Mouse (Mus musculus) MEL (cell line): Measurements from ENCODE around the gene Cd86. TPM values are rescaled to one million over a fixed set of nuclear protein-coding genes. Genes with fewer than 3 reads are reported as not detected.

Source experiments
- DNase-seq: peaks from one replicate; pipeline ENCODE4 v3.0.0; 2011; ENCODE audit warnings: low read depth, low spot score
- H3K27ac ChIP-seq: 2 replicates; pipeline ENCODE4 v1.5.1; 2012; ENCODE audit warnings: low read depth, mild to moderate bottlenecking, control low read depth, low read length, moderate library complexity; ENCODE audit not compliant: control insufficient read depth
- H3K27me3 ChIP-seq, 2 experiments: fragments of 150-350 bp in 1 of 2; sonication (generic) in 1 of 2; 2 replicates each; pipeline ENCODE4 v1.6.1; 2012; ENCODE audit warnings: low read length in 2 of 2, mild to moderate bottlenecking in 2 of 2, improper control_type of control experiment in 1 of 2, moderate library complexity in 1 of 2; ENCODE audit not compliant: insufficient read depth in 2 of 2, control insufficient read depth in 1 of 2
- H3K36me3 ChIP-seq, 2 experiments: 2 replicates each; pipeline ENCODE4 v1.6.1; 2012 to 2014; ENCODE audit warnings: low read length in 2 of 2, improper control_type of control experiment in 1 of 2, inconsistent platforms in 1 of 2, mild to moderate bottlenecking in 1 of 2; ENCODE audit not compliant: insufficient read depth in 2 of 2, control insufficient read depth in 1 of 2
- H3K4me1 ChIP-seq, 2 experiments: fragments of 150-350 bp in 1 of 2; sonication (generic) in 1 of 2; 2 replicates each; pipeline ENCODE4 v1.6.1; 2012; ENCODE audit warnings: low read length in 2 of 2, improper control_type of control experiment in 1 of 2, mild to moderate bottlenecking in 1 of 2; ENCODE audit not compliant: insufficient read depth in 2 of 2, control insufficient read depth in 1 of 2
- H3K4me3 ChIP-seq, 2 experiments: fragments of 150-350 bp in 1 of 2; sonication (generic) in 1 of 2; 2 replicates each; pipeline ENCODE4 v1.5.1; 2012; ENCODE audit warnings: low read depth in 2 of 2, low read length in 2 of 2, mild to moderate bottlenecking in 2 of 2, moderate library complexity in 2 of 2, control low read depth in 1 of 2, improper control_type of control experiment in 1 of 2; ENCODE audit not compliant: control insufficient read depth in 1 of 2, insufficient read depth in 1 of 2
- H3K79me2 ChIP-seq: 2 replicates; pipeline ENCODE4 v1.6.1; 2012; ENCODE audit warnings: mild to moderate bottlenecking, low read length, moderate library complexity; ENCODE audit not compliant: control insufficient read depth, poor library complexity, insufficient read depth
- H3K9ac ChIP-seq: 2 replicates; pipeline ENCODE4 v1.6.1; 2012; ENCODE audit warnings: low read depth, mild to moderate bottlenecking, control low read depth, low read length, moderate library complexity; ENCODE audit not compliant: control insufficient read depth, poor library complexity, severe bottlenecking
- H3K9me3 ChIP-seq: fragments of 150-350 bp; sonication (generic); replicated peaks from 2 replicates; pipeline ENCODE4 v1.6.1; 2012; ENCODE audit warnings: mild to moderate bottlenecking, low read length, improper control_type of control experiment, moderate library complexity; ENCODE audit not compliant: insufficient read depth
- CHD1 ChIP-seq: IDR thresholded peaks from 2 replicates; pipeline ENCODE4 v1.6.1; 2012; ENCODE audit warnings: low read depth, mild to moderate bottlenecking, inconsistent platforms, low read length, improper control_type of control experiment
- ELF1 ChIP-seq: IDR thresholded peaks from 2 replicates; pipeline ENCODE4 v1.6.1; 2014; ENCODE audit warnings: low read depth, mild to moderate bottlenecking, inconsistent platforms, low read length, improper control_type of control experiment, moderate library complexity
- EP300 ChIP-seq, 2 experiments: IDR thresholded peaks; 2 replicates each; pipeline ENCODE4 v1.6.1; 2011; ENCODE audit warnings: improper control_type of control experiment in 2 of 2, low read length in 2 of 2, low read depth in 1 of 2, mild to moderate bottlenecking in 1 of 2
- ETS1 ChIP-seq: IDR thresholded peaks from 2 replicates; pipeline ENCODE4 v1.6.1; 2012; ENCODE audit warnings: low read depth, mild to moderate bottlenecking, inconsistent platforms, low read length, improper control_type of control experiment, moderate library complexity
- GATA1 ChIP-seq: IDR thresholded peaks from 2 replicates; pipeline ENCODE4 v1.6.1; 2011; ENCODE audit warnings: low read depth, low read length, improper control_type of control experiment
- MYB ChIP-seq: IDR thresholded peaks from 2 replicates; pipeline ENCODE4 v1.6.1; 2011; ENCODE audit warnings: mild to moderate bottlenecking, low read depth, low read length, improper control_type of control experiment
- NELFE ChIP-seq: IDR thresholded peaks from 2 replicates; pipeline ENCODE4 v1.6.1; 2011; ENCODE audit warnings: low read depth, low read length, improper control_type of control experiment
- NRF1 ChIP-seq: IDR thresholded peaks from 2 replicates; pipeline ENCODE4 v1.6.1; 2014; ENCODE audit warnings: low read depth, mild to moderate bottlenecking, inconsistent platforms, low read length, improper control_type of control experiment, moderate library complexity; ENCODE audit not compliant: poor library complexity, insufficient read depth, severe bottlenecking
- POLR2AphosphoS2 ChIP-seq: IDR thresholded peaks from 2 replicates; pipeline ENCODE4 v1.6.1; 2011; ENCODE audit warnings: low read length, improper control_type of control experiment
- RCOR1 ChIP-seq: IDR thresholded peaks from 2 replicates; pipeline ENCODE4 v1.6.1; 2012; ENCODE audit warnings: low read depth, mild to moderate bottlenecking, inconsistent platforms, low read length, improper control_type of control experiment
- SMC3 ChIP-seq: IDR thresholded peaks from 2 replicates; pipeline ENCODE4 v1.6.1; 2011; ENCODE audit warnings: low read depth, low read length, improper control_type of control experiment
- TBP ChIP-seq: IDR thresholded peaks from 2 replicates; pipeline ENCODE4 v1.8.0; 2011; ENCODE audit warnings: low read depth, low read length, improper control_type of control experiment
- TCF12 ChIP-seq: IDR thresholded peaks from 2 replicates; pipeline ENCODE4 v1.6.1; 2014; ENCODE audit warnings: low read depth, mild to moderate bottlenecking, inconsistent platforms, low read length, improper control_type of control experiment, moderate library complexity
- UBTF ChIP-seq: IDR thresholded peaks from 2 replicates; pipeline ENCODE4 v1.6.1; 2012; ENCODE audit warnings: low read depth, mild to moderate bottlenecking, inconsistent platforms, low read length, improper control_type of control experiment, moderate library complexity, borderline replicate concordance; ENCODE audit not compliant: insufficient read depth
- ZMIZ1 ChIP-seq: IDR thresholded peaks from 2 replicates; pipeline ENCODE4 v1.6.1; 2012; ENCODE audit warnings: low read depth, mild to moderate bottlenecking, inconsistent platforms, low read length, improper control_type of control experiment, moderate library complexity
- ZNF384 ChIP-seq: IDR thresholded peaks from 2 replicates; pipeline ENCODE4 v1.6.1; 2012; ENCODE audit warnings: low read depth, mild to moderate bottlenecking, inconsistent platforms, low read length, improper control_type of control experiment
- polyA plus RNA-seq, 2 experiments: library from polyadenylated mRNA; stranded (reverse) in 1 of 2; unstranded in 1 of 2; fragments of >175 nt in 1 of 2; fragments of >200 nt in 1 of 2; gene quantifications; 2 replicates each; pipeline versions ENCODE4 v1.2.1 to v1.2.4; 2012; ENCODE audit warnings: low replicate concordance in 2 of 2, low read depth in 1 of 2; ENCODE audit not compliant: insufficient read length in 2 of 2, insufficient read depth in 1 of 2, missing spikeins in 1 of 2
- total RNA-seq: library from RNA; depleted of rRNA; stranded (reverse); fragments of 300-350 nt; gene quantifications from 2 replicates; pipeline ENCODE4 v1.2.3, GENCODE M21; 2012

Cd86 gene
- total and polyA plus RNA-seq, 3 experiments: not detected

DNA sequence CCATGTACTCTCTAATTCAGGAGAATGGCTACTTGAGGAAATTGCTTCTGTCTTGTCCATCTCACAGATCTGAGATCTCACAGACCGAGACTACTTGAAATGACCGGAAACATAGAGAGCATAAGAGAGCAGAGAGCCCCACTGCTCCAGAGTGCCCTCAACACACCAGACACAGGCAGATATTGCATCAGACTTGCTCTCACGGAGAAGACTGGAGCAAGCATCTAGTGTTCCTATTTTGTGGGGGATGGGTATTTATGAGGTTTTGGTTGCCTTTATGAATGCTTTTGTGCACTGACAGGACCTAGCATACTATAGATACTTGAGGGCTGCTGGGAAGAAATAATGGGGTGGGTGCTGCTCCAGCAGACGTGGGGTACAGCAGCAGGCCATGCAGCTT, 7.3 kb upstream of the Cd86 start:
- Histone ChIP-seq H3K27me3 (peaks cover 0 to 1% of the 10 kb centered on the region in 2 experiments; a peak in 2 of 4 replicates), H3K36me3 (no peaks in the 10 kb centered on the region), H3K27ac (no peak overlapping the region), H3K9ac (no peak overlapping the region), H3K4me1 (no peaks in the 10 kb centered on the region), H3K79me2 (no peaks in the 10 kb centered on the region), H3K9me3 (no peaks in the 10 kb centered on the region), H3K4me3 (no peak overlapping the region)
- no peak for TF ChIP-seq ELF1
- no peak for TF ChIP-seq NELFE
- TF ChIP-seq EP300 (IDR thresholded peaks at IDR 0.05; ENCODE audit: low read depth in 1 of 2, low read length in 2 of 2): no peak
- TF ChIP-seq TBP: no peak
- TF ChIP-seq SMC3: no peak
- TF ChIP-seq GATA1: no peak
- TF ChIP-seq UBTF: no peak
- no peak for DNase-seq

DNA sequence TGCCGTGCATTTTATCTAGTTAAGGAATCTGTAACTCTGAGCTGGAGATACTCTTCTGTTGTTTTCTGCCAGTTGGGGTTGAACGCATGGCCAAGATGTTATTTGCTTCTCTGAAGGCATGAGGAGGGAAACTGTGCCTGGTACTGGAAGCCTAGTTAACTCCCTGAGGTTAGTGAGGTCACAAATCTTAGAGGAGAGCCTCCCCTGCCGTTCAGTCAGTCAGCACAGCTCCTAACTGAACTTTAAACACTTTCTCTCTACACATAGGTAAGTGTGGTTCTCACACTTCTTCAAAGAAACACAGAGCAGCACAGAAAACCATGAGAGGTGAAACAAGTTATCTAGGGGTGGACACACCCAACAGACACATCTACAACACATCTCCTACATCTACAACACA, 4.7 kb upstream of the Cd86 start:
- TF ChIP-seq RCOR1: no peak
- no peak for TF ChIP-seq NRF1
- TF ChIP-seq ZNF384: no peak
- TF ChIP-seq POLR2AphosphoS2: no peak
- TF ChIP-seq ZMIZ1: no peak
- no peak for TF ChIP-seq TCF12
- no peak for TF ChIP-seq MYB
- Histone ChIP-seq H3K79me2 (no peaks in the 10 kb centered on the region), H3K4me3 (no peak overlapping the region), H3K4me1 (no peaks in the 10 kb centered on the region; a peak in 1 of 4 replicates), H3K36me3 (no peaks in the 10 kb centered on the region), H3K27ac (no peak overlapping the region), H3K9ac (no peak overlapping the region), H3K27me3 (peaks cover 0 to 1% of the 10 kb centered on the region in 2 experiments; a peak in 2 of 4 replicates), H3K9me3 (no peaks in the 10 kb centered on the region)
- DNase-seq: no peak

DNA sequence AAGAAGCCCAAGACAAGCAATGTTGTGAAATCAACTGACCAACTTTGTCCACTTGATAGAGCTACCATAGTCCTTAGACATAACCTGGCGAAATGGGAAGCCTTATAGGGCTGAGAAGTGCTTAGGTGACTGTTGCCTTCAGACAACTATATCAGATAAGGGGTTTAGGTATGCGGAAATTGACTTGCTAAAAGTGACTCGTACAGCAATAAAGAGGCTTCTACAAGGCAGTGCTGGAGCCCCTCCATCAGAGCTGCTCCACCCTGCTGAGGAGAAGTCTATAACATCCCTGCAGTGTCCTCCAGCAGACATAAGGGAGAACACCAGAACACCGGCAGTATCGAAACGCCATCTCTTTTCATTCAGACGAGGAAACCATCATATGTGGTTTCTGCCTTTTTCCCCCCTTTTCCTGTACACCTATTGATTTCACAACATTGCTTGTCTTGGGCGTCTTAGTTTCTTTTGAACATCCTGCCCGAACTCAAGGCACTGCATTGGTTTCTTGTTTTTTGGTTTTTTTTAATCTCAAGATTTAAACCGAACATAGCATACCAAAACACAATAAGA, 652 bp upstream of the Cd86 start:
- H3K9ac ChIP-seq: no peak overlapping the region
- peaks cover 0 to 3% of the 10 kb centered on the region in 2 experiments; a peak in 2 of 4 replicates for H3K27me3 ChIP-seq
- H3K79me2 ChIP-seq: no peaks in the 10 kb centered on the region
- no peak overlapping the region for H3K4me3 ChIP-seq
- TF ChIP-seq CHD1 (no peak), ETS1 (no peak)
- H3K4me1 ChIP-seq: no peaks in the 10 kb centered on the region; a peak in 1 of 4 replicates
- H3K9me3 ChIP-seq: no peaks in the 10 kb centered on the region
- no peak for DNase-seq
- H3K36me3 ChIP-seq: no peaks in the 10 kb centered on the region
- H3K27ac ChIP-seq: no peak overlapping the region
